Mouse (Mus musculus) hematopoietic stem cell, adult 5-6 weeks (primary cell): ENCODE results near the gene Nfic. TPM values are rescaled to one million over a fixed set of nuclear protein-coding genes. Genes with fewer than 3 reads are reported as not detected.

Experiments
- ATAC-seq, 2 experiments: fragments of 125-278 bp in 1 of 2; replicated peaks in 1 of 2; 2 replicates each; pipeline ENCODE4 v1.8.0; 2016 to 2017; ENCODE audit warnings: inconsistent platforms in 2 of 2, mild to moderate bottlenecking in 2 of 2, moderate number of reproducible peaks in 2 of 2, low read depth in 1 of 2, moderate TSS enrichment in 1 of 2; ENCODE audit not compliant: low FRiP score in 2 of 2, poor library complexity in 2 of 2, severe bottlenecking in 2 of 2, insufficient read depth in 1 of 2, low TSS enrichment in 1 of 2
- total RNA-seq: library from RNA; stranded (forward); fragments of 172-1452, 232-1000 nt; gene quantifications from 2 replicates; pipeline ENCODE4 v1.2.3, GENCODE M21; 2017

The Nfic gene
- total RNA-seq, 1 experiment from 2014 or later, result 10.8 TPM

DNA sequence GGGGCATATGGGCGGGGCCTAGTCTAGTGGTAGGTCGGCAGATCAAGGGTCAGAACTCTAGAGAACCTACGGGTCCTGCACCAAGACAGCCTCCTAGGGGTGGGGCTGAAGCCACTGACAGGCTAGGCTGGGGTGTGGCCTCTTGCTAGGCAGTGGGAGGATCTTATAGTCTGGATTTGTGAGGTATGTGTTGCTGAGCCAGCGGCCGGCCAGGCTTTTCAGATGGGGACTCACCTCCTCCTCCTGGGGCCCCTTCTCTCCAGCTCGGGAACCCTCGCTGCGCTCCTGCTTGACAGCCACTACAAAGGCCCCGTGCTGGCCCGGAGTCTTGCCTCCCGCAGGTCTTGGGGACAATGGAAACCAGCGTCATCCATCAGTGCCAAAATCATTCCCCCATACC lies 106.3 kb downstream of the Nfic start:
- ATAC-seq, result peak; percentile 15 to 24; a peak in 1 of 4 replicates

DNA sequence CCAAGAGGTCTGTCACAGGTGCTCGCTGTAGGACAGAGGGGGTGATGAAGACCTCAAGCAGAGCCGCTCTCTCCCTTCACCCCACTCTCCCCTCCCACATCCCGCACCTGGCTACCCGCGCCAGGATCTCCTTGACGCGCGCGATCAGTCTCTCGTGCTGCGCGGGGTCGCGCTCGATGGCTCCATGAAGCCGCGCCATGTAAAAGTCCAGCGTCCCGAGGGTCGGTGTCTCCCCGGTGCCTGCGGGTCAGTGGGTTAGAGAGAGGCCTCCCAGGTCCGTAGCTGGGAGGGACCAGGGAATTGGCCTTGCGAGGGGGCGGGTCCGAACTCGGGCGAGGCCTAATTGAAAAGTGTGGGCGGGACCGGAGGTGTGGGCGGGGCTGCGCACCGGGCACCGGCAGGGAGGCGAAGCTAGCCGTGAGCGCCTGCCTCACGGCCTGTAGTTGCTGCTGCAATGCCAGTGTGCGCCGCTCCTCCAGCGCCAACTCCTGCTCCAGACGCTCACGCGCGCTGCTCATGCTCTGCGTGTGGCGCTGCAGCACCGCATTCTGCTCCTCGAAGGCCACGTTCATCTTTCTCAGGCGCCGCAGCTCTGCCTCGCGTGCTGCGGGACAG lies 108.9 kb downstream of the Nfic start:
- peak; percentile 51 to 58 for ATAC-seq

Other genes starting within 250 kb of the Nfic start
- gene Atcay, start 224.8 kb downstream of the Nfic start, total RNA-seq, result not detected in 2 replicates
- gene Zfr2, start 222.5 kb downstream of the Nfic start, total RNA-seq, result 0.65 and 6.8 TPM in 2 replicates
- gene Matk, start 202.7 kb downstream of the Nfic start, total RNA-seq, result 27.9 and 30.8 TPM in 2 replicates
- gene Mrpl54, start 188.7 kb downstream of the Nfic start, total RNA-seq, result 125 and 132 TPM in 2 replicates
- gene Apba3, start 188.7 kb downstream of the Nfic start, total RNA-seq, result 10.5 and 21.6 TPM in 2 replicates
- gene Tjp3, start 164.1 kb downstream of the Nfic start, total RNA-seq, result 4.6 and 10.4 TPM in 2 replicates
- gene Pip5k1c, start 162.7 kb downstream of the Nfic start, total RNA-seq, result 48.8 and 67.1 TPM in 2 replicates
- gene Cactin, start 134.5 kb downstream of the Nfic start, total RNA-seq, result 25.7 and 33.1 TPM in 2 replicates
- gene Tbxa2r, start 126.9 kb downstream of the Nfic start, total RNA-seq, result 3.0 and 4.6 TPM in 2 replicates
- gene Gipc3, start 112.4 kb downstream of the Nfic start, total RNA-seq, result 0.10 and 0.56 TPM in 2 replicates
- gene Hmg20b, start 105.2 kb downstream of the Nfic start, total RNA-seq, result 25.6 and 37.4 TPM in 2 replicates
- gene Mfsd12, start 98.1 kb downstream of the Nfic start, total RNA-seq, result 10.4 and 16.9 TPM in 2 replicates
- gene 4930404N11Rik, start 89.8 kb downstream of the Nfic start, total RNA-seq, result 1.1 and 3.3 TPM in 2 replicates
- 11.6 and 17.2 TPM in 2 replicates for gene Fzr1, start 77.1 kb downstream of the Nfic start, total RNA-seq
- gene Dohh, start 71.2 kb downstream of the Nfic start, total RNA-seq, result 13.2 and 15.3 TPM in 2 replicates
- 6.9 TPM in 1 of 2 replicates, not detected in the other for gene Gm48551, start 71.2 kb downstream of the Nfic start, total RNA-seq
- not detected in 2 replicates for gene Gm48552, start 66.6 kb downstream of the Nfic start, total RNA-seq
- 17.4 and 20.4 TPM in 2 replicates for gene Smim24, start 62.6 kb downstream of the Nfic start, total RNA-seq
- gene Celf5, start 27.1 kb upstream of the Nfic start, total RNA-seq, result 0.60 TPM in 1 of 2 replicates, not detected in the other
- 39.1 and 41.4 TPM in 2 replicates for gene Ncln, start 40.8 kb upstream of the Nfic start, total RNA-seq
- gene S1pr4, start 44.5 kb upstream of the Nfic start, total RNA-seq, result 14.0 and 21.4 TPM in 2 replicates
- 25.3 and 40.2 TPM in 2 replicates for gene Gna15, start 68.6 kb upstream of the Nfic start, total RNA-seq
- gene Gna11, start 89.6 kb upstream of the Nfic start, total RNA-seq, result 5.6 and 5.8 TPM in 2 replicates
- gene Aes, start 103.9 kb upstream of the Nfic start, total RNA-seq, result 204 and 238 TPM in 2 replicates
- 11.2 and 11.8 TPM in 2 replicates for gene Tle2, start 118.9 kb upstream of the Nfic start, total RNA-seq
- 22.9 and 47.4 TPM in 2 replicates for gene Tle6, start 145.4 kb upstream of the Nfic start, total RNA-seq
- 2.9 and 3.5 TPM in 2 replicates for gene BC025920, start 150.6 kb upstream of the Nfic start, total RNA-seq
- 2.8 and 3.1 TPM in 2 replicates for gene Sirt6, start 172.2 kb upstream of the Nfic start, total RNA-seq
- 3.5 and 8.1 TPM in 2 replicates for gene Ankrd24, start 172.9 kb upstream of the Nfic start, total RNA-seq
- gene Gm10778, start 193.4 kb upstream of the Nfic start, total RNA-seq, result 5.6 and 9.9 TPM in 2 replicates
- gene Zfp433, start 249.2 kb upstream of the Nfic start, total RNA-seq, result 15.7 and 22.4 TPM in 2 replicates